Mouse (Mus musculus) MEL (cell line): ENCODE results near the gene Etv4. TPM values are rescaled to one million over a fixed set of nuclear protein-coding genes. Genes with fewer than 3 reads are reported as not detected.

Source experiments
- DNase-seq: peaks from one replicate; pipeline ENCODE4 v3.0.0; 2011; ENCODE audit warnings: low read depth, low spot score
- H3K27ac ChIP-seq: 2 replicates; pipeline ENCODE4 v1.5.1; 2012; ENCODE audit warnings: low read depth, mild to moderate bottlenecking, control low read depth, low read length, moderate library complexity; ENCODE audit not compliant: control insufficient read depth
- H3K27me3 ChIP-seq, 2 experiments: fragments of 150-350 bp in 1 of 2; sonication (generic) in 1 of 2; 2 replicates each; pipeline ENCODE4 v1.6.1; 2012; ENCODE audit warnings: low read length in 2 of 2, mild to moderate bottlenecking in 2 of 2, improper control_type of control experiment in 1 of 2, moderate library complexity in 1 of 2; ENCODE audit not compliant: insufficient read depth in 2 of 2, control insufficient read depth in 1 of 2
- H3K36me3 ChIP-seq, 2 experiments: 2 replicates each; pipeline ENCODE4 v1.6.1; 2012 to 2014; ENCODE audit warnings: low read length in 2 of 2, improper control_type of control experiment in 1 of 2, inconsistent platforms in 1 of 2, mild to moderate bottlenecking in 1 of 2; ENCODE audit not compliant: insufficient read depth in 2 of 2, control insufficient read depth in 1 of 2
- H3K4me1 ChIP-seq, 2 experiments: fragments of 150-350 bp in 1 of 2; sonication (generic) in 1 of 2; 2 replicates each; pipeline ENCODE4 v1.6.1; 2012; ENCODE audit warnings: low read length in 2 of 2, improper control_type of control experiment in 1 of 2, mild to moderate bottlenecking in 1 of 2; ENCODE audit not compliant: insufficient read depth in 2 of 2, control insufficient read depth in 1 of 2
- H3K4me3 ChIP-seq, 2 experiments: fragments of 150-350 bp in 1 of 2; sonication (generic) in 1 of 2; 2 replicates each; pipeline ENCODE4 v1.5.1; 2012; ENCODE audit warnings: low read depth in 2 of 2, low read length in 2 of 2, mild to moderate bottlenecking in 2 of 2, moderate library complexity in 2 of 2, control low read depth in 1 of 2, improper control_type of control experiment in 1 of 2; ENCODE audit not compliant: control insufficient read depth in 1 of 2, insufficient read depth in 1 of 2
- H3K79me2 ChIP-seq: 2 replicates; pipeline ENCODE4 v1.6.1; 2012; ENCODE audit warnings: mild to moderate bottlenecking, low read length, moderate library complexity; ENCODE audit not compliant: control insufficient read depth, poor library complexity, insufficient read depth
- H3K9ac ChIP-seq: 2 replicates; pipeline ENCODE4 v1.6.1; 2012; ENCODE audit warnings: low read depth, mild to moderate bottlenecking, control low read depth, low read length, moderate library complexity; ENCODE audit not compliant: control insufficient read depth, poor library complexity, severe bottlenecking
- H3K9me3 ChIP-seq: fragments of 150-350 bp; sonication (generic); replicated peaks from 2 replicates; pipeline ENCODE4 v1.6.1; 2012; ENCODE audit warnings: mild to moderate bottlenecking, low read length, improper control_type of control experiment, moderate library complexity; ENCODE audit not compliant: insufficient read depth
- BHLHE40 ChIP-seq: IDR thresholded peaks from 2 replicates; pipeline ENCODE4 v1.6.1; 2012; ENCODE audit warnings: low read depth, mild to moderate bottlenecking, inconsistent platforms, low read length, improper control_type of control experiment, borderline replicate concordance
- CHD1 ChIP-seq: IDR thresholded peaks from 2 replicates; pipeline ENCODE4 v1.6.1; 2012; ENCODE audit warnings: low read depth, mild to moderate bottlenecking, inconsistent platforms, low read length, improper control_type of control experiment
- CHD2 ChIP-seq: IDR thresholded peaks from 2 replicates; pipeline ENCODE4 v1.6.1; 2011; ENCODE audit warnings: low read length, improper control_type of control experiment
- GABPA ChIP-seq: IDR thresholded peaks from 2 replicates; pipeline ENCODE4 v1.6.1; 2012; ENCODE audit warnings: low read depth, mild to moderate bottlenecking, inconsistent platforms, low read length, improper control_type of control experiment, moderate library complexity
- HCFC1 ChIP-seq: IDR thresholded peaks from 2 replicates; pipeline ENCODE4 v1.6.1; 2012; ENCODE audit warnings: low read depth, mild to moderate bottlenecking, inconsistent platforms, low read length, improper control_type of control experiment, moderate library complexity
- JUND ChIP-seq: IDR thresholded peaks from 2 replicates; pipeline ENCODE4 v1.6.1; 2011; ENCODE audit warnings: low read depth, mild to moderate bottlenecking, improper control_type of control experiment, low read length
- MAX ChIP-seq: IDR thresholded peaks from 2 replicates; pipeline ENCODE4 v1.6.1; 2011; ENCODE audit warnings: low read length, improper control_type of control experiment
- MAZ ChIP-seq: IDR thresholded peaks from 2 replicates; pipeline ENCODE4 v1.6.1; 2012; ENCODE audit warnings: low read depth, mild to moderate bottlenecking, inconsistent platforms, low read length, improper control_type of control experiment
- MYB ChIP-seq: IDR thresholded peaks from 2 replicates; pipeline ENCODE4 v1.6.1; 2011; ENCODE audit warnings: mild to moderate bottlenecking, low read depth, low read length, improper control_type of control experiment
- MYC ChIP-seq: IDR thresholded peaks from 2 replicates; pipeline ENCODE4 v1.6.1; 2011; ENCODE audit warnings: low read depth, mild to moderate bottlenecking, low read length, improper control_type of control experiment, moderate library complexity
- POLR2A ChIP-seq, 2 experiments: IDR thresholded peaks; 2 replicates each; pipeline ENCODE4 v1.6.1; 2011 to 2012; ENCODE audit warnings: low read length in 2 of 2, mild to moderate bottlenecking in 2 of 2, control low read depth in 1 of 2, improper control_type of control experiment in 1 of 2, low read depth in 1 of 2, moderate library complexity in 1 of 2; ENCODE audit not compliant: control insufficient read depth in 1 of 2, insufficient read depth in 1 of 2, poor library complexity in 1 of 2
- POLR2AphosphoS2 ChIP-seq: IDR thresholded peaks from 2 replicates; pipeline ENCODE4 v1.6.1; 2011; ENCODE audit warnings: low read length, improper control_type of control experiment
- SMC3 ChIP-seq: IDR thresholded peaks from 2 replicates; pipeline ENCODE4 v1.6.1; 2011; ENCODE audit warnings: low read depth, low read length, improper control_type of control experiment
- TBP ChIP-seq: IDR thresholded peaks from 2 replicates; pipeline ENCODE4 v1.8.0; 2011; ENCODE audit warnings: low read depth, low read length, improper control_type of control experiment
- UBTF ChIP-seq: IDR thresholded peaks from 2 replicates; pipeline ENCODE4 v1.6.1; 2012; ENCODE audit warnings: low read depth, mild to moderate bottlenecking, inconsistent platforms, low read length, improper control_type of control experiment, moderate library complexity, borderline replicate concordance; ENCODE audit not compliant: insufficient read depth
- USF1 ChIP-seq: IDR thresholded peaks from 2 replicates; pipeline ENCODE4 v1.6.1; 2014; ENCODE audit warnings: low read depth, mild to moderate bottlenecking, inconsistent platforms, low read length, improper control_type of control experiment, moderate library complexity
- USF2 ChIP-seq, 2 experiments: IDR thresholded peaks; 2 replicates each; pipeline ENCODE4 v1.6.1; 2011 to 2012; ENCODE audit warnings: improper control_type of control experiment in 2 of 2, low read length in 2 of 2, borderline replicate concordance in 1 of 2, inconsistent platforms in 1 of 2, low read depth in 1 of 2, mild to moderate bottlenecking in 1 of 2; ENCODE audit not compliant: insufficient read depth in 1 of 2
- ZMIZ1 ChIP-seq: IDR thresholded peaks from 2 replicates; pipeline ENCODE4 v1.6.1; 2012; ENCODE audit warnings: low read depth, mild to moderate bottlenecking, inconsistent platforms, low read length, improper control_type of control experiment, moderate library complexity
- polyA plus RNA-seq, 2 experiments: library from polyadenylated mRNA; stranded (reverse) in 1 of 2; unstranded in 1 of 2; fragments of >175 nt in 1 of 2; fragments of >200 nt in 1 of 2; gene quantifications; 2 replicates each; pipeline versions ENCODE4 v1.2.1 to v1.2.4; 2012; ENCODE audit warnings: low replicate concordance in 2 of 2, low read depth in 1 of 2; ENCODE audit not compliant: insufficient read length in 2 of 2, insufficient read depth in 1 of 2, missing spikeins in 1 of 2
- total RNA-seq: library from RNA; depleted of rRNA; stranded (reverse); fragments of 300-350 nt; gene quantifications from 2 replicates; pipeline ENCODE4 v1.2.3, GENCODE M21; 2012

The Etv4 gene
- total and polyA plus RNA-seq, 3 experiments, result 16.5 to 22.1 TPM; not detected in 1

GRCm38 (mm10) chr11:101801386-101801785 is 16.2 kb upstream of the Etv4 start:
- Histone ChIP-seq H3K27ac (no peak overlapping the region), H3K79me2 (no peaks in the 10 kb centered on the region), H3K4me1 (peaks cover 0 to 7% of the 10 kb centered on the region in 2 experiments; a peak in 2 of 4 replicates), H3K4me3 (no peak overlapping the region), H3K27me3 (peaks cover 3 to 14% of the 10 kb centered on the region in 2 experiments)
- DNase-seq, result no peak
- TF ChIP-seq MYB (no peak), JUND (no peak), USF1 (no peak), POLR2AphosphoS2 (no peak), SMC3 (no peak), USF2 (IDR thresholded peaks at IDR 0.05; ENCODE audit: borderline replicate concordance in 1 of 2, insufficient read depth in 1 of 2, low read depth in 1 of 2, low read length in 2 of 2) (no peak), GABPA (no peak), MAX (no peak), CHD1 (no peak), TBP (no peak), UBTF (no peak), MAZ (no peak), CHD2 (no peak), POLR2A (IDR thresholded peaks at IDR 0.05; ENCODE audit: control insufficient read depth in 1 of 2, insufficient read depth in 1 of 2, low read depth in 1 of 2, low read length in 2 of 2, poor library complexity in 1 of 2) (no peak), HCFC1 (no peak), ZMIZ1 (no peak)
- TF ChIP-seq, all 39 proteins: peak for 0
- H3K9ac ChIP-seq, result no peak overlapping the region
- no peaks in the 10 kb centered on the region for H3K9me3 ChIP-seq
- H3K36me3 ChIP-seq, result no peaks in the 10 kb centered on the region

GRCm38 (mm10) chr11:101798083-101798482 is 12.9 kb upstream of the Etv4 start:
- no peaks in the 10 kb centered on the region for H3K79me2 ChIP-seq
- no peak overlapping the region for H3K9ac ChIP-seq
- H3K27ac ChIP-seq, result no peak overlapping the region
- TF ChIP-seq MYC (no peak), BHLHE40 (no peak)
- no peaks in the 10 kb centered on the region for H3K4me1 ChIP-seq
- H3K9me3 ChIP-seq, result no peaks in the 10 kb centered on the region
- DNase-seq, result no peak
- no peaks in the 10 kb centered on the region for H3K36me3 ChIP-seq
- peaks cover 6 to 8% of the 10 kb centered on the region in 2 experiments for H3K27me3 ChIP-seq
- H3K4me3 ChIP-seq, result no peak overlapping the region
